Mouse (Mus musculus) kidney, embryonic 14.5 days (tissue): Measurements from ENCODE around the gene Cacng4. TPM values are rescaled to one million over a fixed set of nuclear protein-coding genes. Genes with fewer than 3 reads are reported as not detected.

Experiments
- ATAC-seq: fragments of 200-750 bp; cut with Nextera tagmentation; 2 replicates; pipeline ENCODE4 v1.8.0; 2017; ENCODE audit warnings: moderate number of reproducible peaks, mild to moderate bottlenecking, moderate TSS enrichment, moderate library complexity; ENCODE audit not compliant: low FRiP score, low TSS enrichment
- H3K27ac ChIP-seq: fragments of 300-500 bp; sonication (generic); 2 replicates; pipeline ENCODE4 v1.5.1; 2014; ENCODE audit warnings: low read depth, mild to moderate bottlenecking, low read length, moderate library complexity, mixed read lengths
- H3K27me3 ChIP-seq: fragments of 300-500 bp; sonication (generic); 2 replicates; pipeline ENCODE4 v1.6.1; 2014; ENCODE audit warnings: mild to moderate bottlenecking, low read length; ENCODE audit not compliant: control insufficient read depth, insufficient read depth
- H3K36me3 ChIP-seq: fragments of 300-500 bp; sonication (generic); 2 replicates; pipeline ENCODE4 v1.6.1; 2014; ENCODE audit warnings: low read length, mixed read lengths; ENCODE audit not compliant: control insufficient read depth, insufficient read depth
- H3K4me1 ChIP-seq: fragments of 300-500 bp; sonication (generic); 2 replicates; pipeline ENCODE4 v1.6.1; 2014; ENCODE audit warnings: low read length, mixed read lengths; ENCODE audit not compliant: control insufficient read depth, insufficient read depth
- H3K4me2 ChIP-seq: fragments of 300-500 bp; sonication (generic); replicated peaks from 2 replicates; pipeline ENCODE4 v1.6.1; 2014; ENCODE audit warnings: low read depth, mild to moderate bottlenecking, low read length
- H3K4me3 ChIP-seq: fragments of 300-500 bp; sonication (generic); 2 replicates; pipeline ENCODE4 v1.5.1; 2014; ENCODE audit warnings: mild to moderate bottlenecking, low read length
- H3K9ac ChIP-seq: fragments of 300-500 bp; sonication (generic); 2 replicates; pipeline ENCODE4 v1.6.1; 2014; ENCODE audit warnings: low read depth, mild to moderate bottlenecking, low read length, moderate library complexity
- H3K9me3 ChIP-seq: fragments of 300-500 bp; sonication (generic); 2 replicates; pipeline ENCODE4 v1.6.1; 2016; ENCODE audit warnings: low read length; ENCODE audit not compliant: control insufficient read depth
- WGBS: fragments of 180-500 bp; shearing (Covaris S2); extraction: QIAGEN DNeasy Blood & Tissue Kit; methylation state at CpG from one replicate; pipeline ENCODE4 v1.1.7; 2014; 5-methylcytosine and 5-hydroxymethylcytosine counted together
- polyA plus RNA-seq: library from polyadenylated mRNA; unstranded; fragments of >200 nt; fragmentation: Nextera tagmentation; extraction: Ambion mirVana; gene quantifications from 2 replicates; pipeline ENCODE4 v1.2.1, GENCODE M21; 2014

The Cacng4 gene
- polyA plus RNA-seq, 1 experiment from 2014 or later, result 3.7 TPM

GRCm38 (mm10) chr11:107799331-107799730, 5.0 kb upstream of the Cacng4 start:
- Histone ChIP-seq H3K36me3 (no peaks in the 10 kb centered on the region), H3K9ac (no peak overlapping the region), H3K27me3 (no peaks in the 10 kb centered on the region), H3K4me3 (no peak overlapping the region), H3K9me3 (no peaks in the 10 kb centered on the region), H3K4me1 (peaks cover 14% of the 10 kb centered on the region), H3K4me2 (no peak overlapping the region), H3K27ac (no peak overlapping the region)
- ATAC-seq, result no peak
- 31% methylated on average over 9 of the region's 9 CpGs for WGBS

GRCm38 (mm10) chr11:107796346-107796745, 2.0 kb upstream of the Cacng4 start:
- Histone ChIP-seq H3K9me3 (no peaks in the 10 kb centered on the region), H3K27me3 (peaks cover 13% of the 10 kb centered on the region), H3K4me2 (no peak overlapping the region), H3K27ac (no peak overlapping the region), H3K9ac (no peak overlapping the region; the same call in 1 of the 2 replicates), H3K4me1 (peaks cover 25% of the 10 kb centered on the region), H3K36me3 (no peaks in the 10 kb centered on the region), H3K4me3 (no peak overlapping the region)
- WGBS, result 12% methylated on average over 7 of the region's 7 CpGs
- ATAC-seq, result no peak

GRCm38 (mm10) chr11:107795384-107796035, 1.2 kb upstream of the Cacng4 start:
- ATAC-seq, result no peak
- Histone ChIP-seq H3K4me2 (peak overlapping the region; percentile 1; the same call in 1 of the 2 replicates), H3K27me3 (peaks cover 13% of the 10 kb centered on the region), H3K4me1 (peaks cover 25% of the 10 kb centered on the region), H3K27ac (no peak overlapping the region), H3K9me3 (no peaks in the 10 kb centered on the region), H3K36me3 (no peaks in the 10 kb centered on the region), H3K4me3 (no peak overlapping the region), H3K9ac (no peak overlapping the region)
- 1% methylated on average over 9 of the region's 9 CpGs for WGBS

- Histone ChIP-seq H3K36me3 (no peaks in the 10 kb centered on the region), H3K9me3 (no peaks in the 10 kb centered on the region), H3K27me3 (peaks cover 13% of the 10 kb centered on the region), H3K4me1 (peaks cover 25% of the 10 kb centered on the region), H3K27ac (peak overlapping the region; percentile 17; the same call in 1 of the 2 replicates), H3K9ac (peak overlapping the region; percentile 63), H3K4me3 (peak overlapping the region; percentile 67), H3K4me2 (peak overlapping the region; percentile 99)
- peak; percentile 67 for ATAC-seq
- WGBS, result under 1% methylated on average over 41 of the region's 41 CpGs
Observed at GRCm38 (mm10) chr11:107794103-107794493, 259 bp downstream of the Cacng4 start.

GRCm38 (mm10) chr11:107793200-107794102, 906 bp downstream of the Cacng4 start:
- ATAC-seq, result peak; percentile 44
- Histone ChIP-seq H3K4me2 (peak overlapping the region; percentile 99), H3K27me3 (peaks cover 13% of the 10 kb centered on the region), H3K9me3 (no peaks in the 10 kb centered on the region), H3K4me3 (peak overlapping the region; percentile 67), H3K36me3 (no peaks in the 10 kb centered on the region), H3K9ac (peak overlapping the region; percentile 63), H3K27ac (no peak overlapping the region), H3K4me1 (peaks cover 25% of the 10 kb centered on the region)
- under 1% methylated on average over 61 of the region's 64 CpGs for WGBS

GRCm38 (mm10) chr11:107792136-107792535, 2.2 kb downstream of the Cacng4 start:
- 36% methylated on average over 9 of the region's 9 CpGs for WGBS
- Histone ChIP-seq H3K27me3 (peaks cover 13% of the 10 kb centered on the region), H3K4me1 (peaks cover 25% of the 10 kb centered on the region), H3K4me3 (no peak overlapping the region), H3K4me2 (no peak overlapping the region), H3K36me3 (no peaks in the 10 kb centered on the region), H3K27ac (no peak overlapping the region), H3K9me3 (no peaks in the 10 kb centered on the region), H3K9ac (no peak overlapping the region)
- ATAC-seq, result no peak

- no peak overlapping the region for H3K9ac ChIP-seq
- H3K4me3 ChIP-seq, result no peak overlapping the region
- no peak overlapping the region for H3K4me2 ChIP-seq
- H3K27me3 ChIP-seq, result 0 out of 2 replicates have a peak, but pooled peaks cover 4% of the 10 kb centered on the region
- no peaks in the 10 kb centered on the region for H3K4me1 ChIP-seq
- ATAC-seq, result peak; percentile 32; the same call in 1 of the 2 replicates
- no peak overlapping the region for H3K27ac ChIP-seq
- WGBS, result 68% methylated on average over 3 of the region's 3 CpGs
- H3K9me3 ChIP-seq, result no peaks in the 10 kb centered on the region
- H3K36me3 ChIP-seq, result no peaks in the 10 kb centered on the region
Observed at GRCm38 (mm10) chr11:107785761-107786160, 8.6 kb downstream of the Cacng4 start.

- no peak overlapping the region for H3K9ac ChIP-seq
- no peak for ATAC-seq
Observed at GRCm38 (mm10) chr11:107785288-107785687, 9.1 kb downstream of the Cacng4 start.

More at GRCm38 (mm10) chr11:107785288-107785687, 9.1 kb downstream of the Cacng4 start:
- Histone ChIP-seq H3K36me3 (no peaks in the 10 kb centered on the region), H3K4me1 (no peaks in the 10 kb centered on the region), H3K27ac (no peak overlapping the region), H3K4me2 (no peak overlapping the region), H3K27me3 (0 out of 2 replicates have a peak, but pooled peaks cover 4% of the 10 kb centered on the region), H3K9me3 (no peaks in the 10 kb centered on the region), H3K4me3 (no peak overlapping the region)
- 91% methylated on average over 1 of the region's 1 CpGs for WGBS
